Mouse (Mus musculus) lung, postnatal 4 days (tissue): ENCODE data around the gene Gm11567.
"Not testable (repeated sequence)": the region's sequence is repeated elsewhere in the genome, so short reads cannot be mapped to it uniquely, and the experiment has no call there.

Experiments
- DNase-seq, 2 experiments: peaks; one replicate each; pipeline ENCODE4 v3.0.0; 2021

Gene Gm11567

DNA sequence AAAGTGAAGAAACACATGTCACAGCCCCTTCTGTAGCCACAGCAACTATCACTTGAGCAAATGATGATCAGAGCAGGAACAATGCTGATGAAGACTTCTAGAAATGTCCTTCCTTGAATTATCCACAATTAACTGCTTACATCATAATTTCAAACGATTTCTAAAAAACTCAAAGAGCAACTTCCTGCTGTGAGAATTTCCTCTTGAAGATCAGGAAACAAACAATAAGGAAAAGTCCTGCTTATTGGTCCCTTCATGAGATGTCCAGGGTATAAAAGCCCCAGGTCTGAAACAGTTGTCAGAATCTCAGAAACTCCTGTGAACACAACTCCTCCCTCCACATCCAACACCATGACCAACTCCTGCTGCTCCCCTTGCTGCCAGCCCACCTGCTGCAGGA is at the start of gene Gm11567:
Gene Gm11567, plus strand, starts transcription at position 301 of the 400 bp plus-strand sequence.
- DNase-seq: not testable (repeated sequence)

DNA sequence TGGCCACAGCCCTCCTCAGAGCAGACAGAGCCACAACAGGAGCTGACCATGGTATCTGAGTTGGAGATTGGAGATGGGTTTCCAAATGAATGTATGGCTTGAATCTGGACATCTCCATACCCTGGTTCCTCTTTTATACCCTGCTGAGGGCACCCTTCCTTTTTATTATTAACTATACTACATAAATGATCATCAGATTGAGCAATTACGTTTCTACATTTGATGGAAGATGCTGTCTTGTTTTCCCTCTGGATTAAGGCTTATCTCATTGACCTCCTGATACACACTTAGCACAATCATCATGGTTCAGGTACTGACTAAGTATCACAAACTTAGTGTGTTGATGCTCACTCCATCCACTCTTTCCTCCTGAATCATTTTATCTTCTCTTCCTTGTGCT is 41.0 kb upstream of the Gm11567 start, which contains the start of gene 2300003K06Rik:
Gene 2300003K06Rik, minus strand, starts transcription at position 101 of the 400 bp plus-strand sequence.
- DNase-seq: no peak

DNA sequence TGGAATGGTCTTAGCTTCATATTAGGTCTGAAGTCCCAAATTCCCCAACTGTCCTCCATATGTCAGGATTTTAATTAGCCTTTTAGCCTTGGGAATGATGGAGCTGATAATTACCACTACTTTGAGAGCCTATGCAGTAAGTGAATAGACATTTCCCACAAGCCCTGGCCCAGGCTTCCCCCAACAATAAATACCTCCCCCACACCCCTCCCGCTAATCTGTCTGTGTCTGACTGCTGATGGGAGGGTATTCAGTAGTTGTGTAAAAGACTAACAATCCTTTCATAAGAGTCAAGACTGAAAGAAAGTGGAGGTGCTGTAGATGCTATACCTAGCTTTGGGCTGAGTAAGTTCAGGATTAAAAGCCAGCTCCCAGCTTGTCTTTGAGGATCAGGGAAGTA is 36.8 kb upstream of the Gm11567 start:
- DNase-seq: no peak

DNA sequence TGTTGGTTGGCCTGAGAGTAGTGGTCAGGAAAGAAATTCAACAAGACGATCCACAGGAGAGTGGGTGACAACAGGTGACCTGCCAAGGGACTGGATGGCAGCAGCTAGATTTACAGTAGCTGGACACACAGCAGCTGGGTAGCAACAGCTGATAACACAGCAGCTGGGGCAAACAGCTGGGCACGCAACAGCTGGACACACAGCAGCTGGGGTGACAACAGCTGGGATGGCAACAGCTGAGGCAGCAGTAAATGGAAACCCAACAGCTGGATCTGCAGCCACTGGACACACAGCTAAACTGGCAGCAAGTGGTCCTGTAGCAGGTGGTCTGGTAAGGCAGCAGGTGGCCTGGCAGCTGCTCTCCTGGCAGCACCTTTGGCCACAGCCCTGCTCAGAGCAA is 32.2 kb upstream of the Gm11567 start:
- no peak for DNase-seq

DNA sequence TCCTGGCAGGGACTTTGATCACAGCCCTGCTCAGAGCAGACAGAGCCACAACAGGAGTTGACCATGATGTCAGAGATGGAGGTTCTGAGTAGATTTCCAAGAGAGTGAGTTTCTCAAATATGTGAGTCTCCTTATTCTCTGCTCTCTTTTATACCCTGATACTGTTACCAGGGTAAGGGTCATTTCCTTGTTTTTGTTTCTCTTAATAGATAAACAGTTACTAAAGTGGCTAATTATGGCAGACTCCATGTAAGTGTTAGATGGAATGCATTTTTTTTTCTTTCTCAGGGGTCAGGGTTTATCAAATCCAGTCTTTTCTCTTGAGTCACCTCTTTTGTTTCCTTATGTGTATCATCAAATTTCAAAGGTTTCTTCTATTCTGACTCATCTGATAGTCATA is 27.5 kb upstream of the Gm11567 start, which contains the start of gene Krtap4-16:
Gene Krtap4-16, minus strand, starts transcription at position 101 of the 400 bp plus-strand sequence.
- DNase-seq: no peak

DNA sequence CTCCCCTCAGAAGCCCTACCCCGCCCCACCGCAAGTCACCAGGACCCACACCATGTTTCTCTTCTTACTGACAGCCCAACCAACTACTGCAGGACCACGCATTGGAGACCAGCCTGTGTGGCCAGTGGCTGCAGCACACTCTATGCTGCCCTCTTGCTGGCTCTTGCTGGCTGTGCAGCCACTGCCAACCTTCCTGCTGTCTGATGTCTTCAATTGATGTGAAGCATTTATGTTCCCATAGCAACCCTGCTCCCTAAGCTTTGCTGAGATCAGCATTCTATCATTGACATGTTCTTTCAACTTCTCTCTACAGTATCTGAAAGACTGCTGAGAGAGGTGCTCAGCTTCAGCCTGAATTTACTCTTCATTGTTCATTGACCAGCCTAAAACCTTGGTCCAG is 24.9 kb upstream of the Gm11567 start:
- peak in 1 of 2 experiments; percentile 19 for DNase-seq

DNA sequence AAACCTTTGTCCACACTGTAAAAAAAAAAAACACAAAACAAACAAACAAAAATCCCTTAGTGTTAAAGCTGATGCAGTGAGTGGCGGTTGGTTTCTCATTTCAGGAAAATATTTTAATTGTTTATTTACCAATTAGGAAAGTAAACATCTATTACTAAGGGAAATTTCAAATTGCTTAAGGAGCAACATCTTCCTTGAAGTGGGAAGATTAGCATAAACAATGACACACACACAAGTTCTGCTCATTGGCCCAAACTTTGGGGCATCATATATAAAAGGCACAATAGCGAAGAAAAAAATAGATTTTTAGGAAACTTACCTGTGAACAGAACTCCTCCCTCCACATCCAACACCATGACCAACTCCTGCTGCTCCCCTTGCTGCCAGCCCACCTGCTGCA is 21.4 kb upstream of the Gm11567 start, which contains the start of gene Gm11568:
Gene Gm11568, plus strand, starts transcription at position 301 of the 400 bp plus-strand sequence.
- no peak for DNase-seq

DNA sequence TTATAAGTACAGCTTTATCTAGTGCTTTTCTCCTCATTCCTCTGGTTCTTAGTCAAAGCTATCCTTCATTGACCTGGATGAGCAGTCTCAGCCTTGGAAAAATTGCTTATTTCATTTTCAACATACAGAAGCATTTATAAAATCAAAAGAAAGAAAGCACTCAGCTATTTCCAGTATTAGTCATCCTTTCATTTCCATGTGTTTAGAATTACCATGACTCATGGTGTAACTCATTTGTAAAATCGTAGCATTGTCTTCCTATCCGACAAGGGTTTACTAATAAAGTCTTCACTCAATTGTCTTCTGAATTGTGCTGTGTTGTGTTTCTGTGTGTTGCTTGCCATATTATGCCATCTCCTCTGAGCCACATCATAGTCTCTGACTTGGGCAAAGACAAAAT is 20.2 kb upstream of the Gm11567 start:
- no peak for DNase-seq

DNA sequence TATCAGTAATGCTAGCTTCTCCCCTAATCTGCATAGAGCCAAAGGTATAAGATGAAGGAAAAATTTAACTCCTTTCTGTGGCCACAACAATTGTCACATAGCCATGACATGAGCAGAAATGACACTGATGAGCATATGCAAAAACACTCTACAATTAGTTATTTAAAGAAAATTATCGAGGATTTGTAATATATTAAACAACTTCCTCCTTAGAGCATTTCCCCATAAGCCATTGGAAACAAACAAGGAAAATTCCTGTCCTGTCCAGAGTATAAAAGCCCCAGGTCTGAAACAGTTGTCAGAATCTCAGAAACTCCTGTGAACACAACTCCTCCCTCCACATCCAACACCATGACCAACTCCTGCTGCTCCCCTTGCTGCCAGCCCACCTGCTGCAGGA is 14.8 kb upstream of the Gm11567 start, which contains the start of gene Gm11559:
Gene Gm11559, plus strand, starts transcription at position 301 of the 400 bp plus-strand sequence.
- not testable (repeated sequence) for DNase-seq

DNA sequence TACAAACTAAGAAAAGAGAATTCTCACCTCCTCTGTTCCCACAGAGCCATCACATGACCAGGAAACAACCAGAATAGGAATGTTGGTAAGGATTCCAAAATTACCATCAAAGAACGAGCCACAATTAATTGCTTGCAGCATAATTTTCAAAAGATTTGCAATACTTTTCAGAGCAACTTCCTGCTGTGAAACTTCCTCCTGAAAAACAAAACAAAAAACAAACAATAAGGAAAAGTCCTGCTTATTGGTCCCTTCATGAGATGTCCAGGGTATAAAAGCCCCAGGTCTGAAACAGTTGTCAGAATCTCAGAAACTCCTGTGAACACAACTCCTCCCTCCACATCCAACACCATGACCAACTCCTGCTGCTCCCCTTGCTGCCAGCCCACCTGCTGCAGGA is 5.9 kb upstream of the Gm11567 start, which contains the start of gene Krtap9-1:
Gene Krtap9-1, plus strand, starts transcription at position 301 of the 400 bp plus-strand sequence.
- not testable (repeated sequence) for DNase-seq

DNA sequence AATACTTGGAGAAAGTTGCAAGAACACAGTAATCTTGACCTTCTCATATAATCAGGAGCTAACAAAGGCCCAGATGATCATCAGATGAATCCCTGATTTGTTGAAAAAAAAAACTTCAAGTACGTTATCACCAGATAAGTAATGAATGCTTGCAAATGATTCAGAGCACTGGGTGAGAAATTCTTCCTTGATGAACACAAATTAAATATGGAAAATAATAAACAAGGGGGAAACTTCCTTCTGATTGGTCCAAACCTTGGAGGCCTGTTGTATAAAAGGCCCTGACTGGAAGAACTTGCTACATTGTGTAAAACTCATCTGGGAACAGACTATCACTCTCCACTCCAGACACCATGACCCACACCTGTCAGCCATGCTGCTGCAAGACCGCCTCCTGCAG is 28.6 kb downstream of the Gm11567 start, which contains the start of gene Krtap31-1:
Gene Krtap31-1, plus strand, starts transcription at position 301 of the 400 bp plus-strand sequence.
- no peak for DNase-seq

DNA sequence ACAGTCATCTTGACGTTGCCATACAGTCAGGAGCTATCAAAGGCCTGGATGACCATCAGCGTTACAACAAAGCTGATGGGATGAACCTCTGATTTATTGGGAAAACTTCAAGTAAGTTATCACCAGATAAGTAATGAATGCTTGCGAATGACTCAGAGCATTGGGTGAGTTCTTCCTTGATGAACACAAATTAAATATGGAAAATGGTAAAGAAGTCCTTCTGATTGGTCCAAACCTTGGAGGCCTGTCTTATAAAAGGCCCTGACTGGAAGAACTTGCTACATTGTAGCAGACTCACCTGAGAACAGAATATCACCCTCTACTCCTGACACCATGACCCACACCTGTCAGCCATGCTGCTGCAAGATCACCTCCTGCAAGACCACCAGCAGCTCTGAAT is 35.5 kb downstream of the Gm11567 start, which contains the start of gene Gm11565:
Gene Gm11565, plus strand, starts transcription at position 301 of the 400 bp plus-strand sequence.
- DNase-seq: no peak
